Mouse (Mus musculus) ES-E14 (cell line): ENCODE results near the gene Acadsb.

Experiments
- CHD2 ChIP-seq: IDR thresholded peaks from 2 replicates; pipeline ENCODE4 v1.6.1; 2014; ENCODE audit warnings: mild to moderate bottlenecking, low read depth, low read length, inconsistent platforms
- HCFC1 ChIP-seq: IDR thresholded peaks from 2 replicates; pipeline ENCODE4 v1.6.1; 2012; ENCODE audit warnings: low read length, inconsistent platforms, borderline replicate concordance; ENCODE audit not compliant: insufficient read depth
- ZC3H11A ChIP-seq: IDR thresholded peaks from 2 replicates; pipeline ENCODE4 v1.6.1; 2012; ENCODE audit warnings: low read depth, mild to moderate bottlenecking, inconsistent platforms, low read length, borderline replicate concordance
- ZNF384 ChIP-seq: IDR thresholded peaks from 2 replicates; pipeline ENCODE4 v1.6.1; 2012; ENCODE audit warnings: low read depth, low read length, inconsistent platforms

GRCm38 (mm10) chr7:131432244-131432643 is 21.8 kb downstream of the Acadsb start:
- TF ChIP-seq HCFC1 = no peak
- no peak for TF ChIP-seq ZNF384
- TF ChIP-seq CHD2 = no peak
- peak; percentile 33; the same call in 1 of the 2 replicates for TF ChIP-seq ZC3H11A
